Mouse (Mus musculus): ENCODE data around the gene Nap1l5. TPM values are rescaled to one million over a fixed set of nuclear protein-coding genes. Genes with fewer than 3 reads are reported as not detected.
A peak's percentile ranks its signal among the peaks of the same experiment; 100 is the strongest.

Nap1l5 gene
- total RNA-seq (2021), result 100 to 1,000 TPM; 351 to 372 TPM
- long read RNA-seq, experiment 1, transcript Nap1l5-201 (1 exons, 1,844 nt), result major isoform, 526 of 550 reads
- long read RNA-seq, experiment 1, partial matches to known transcripts, result 0 of 550 reads
- long read RNA-seq, experiment 1, other reads (novel, unspliced or antisense), result 20 of 550 reads
- long read RNA-seq, experiment 2, transcript Nap1l5-202 (2 exons, 630 nt), result minor isoform, 7 of 432 reads
- long read RNA-seq, experiment 2, transcript Nap1l5-201 (1 exons, 1,844 nt), result major isoform, 409 of 432 reads
- long read RNA-seq, experiment 2, partial matches to known transcripts, result 0 of 432 reads
- long read RNA-seq, experiment 2, other reads (novel, unspliced or antisense), result 16 of 432 reads

GRCm38 (mm10) chr6:58906852-58907261, at the start of gene Nap1l5:
Nap1l5 (minus strand) TSS chr6:58907076.
- DNase-seq (ENCODE audit: low spot score in 2 of 2), result peak; percentile 71 to 86

GRCm38 (mm10) chr6:58951128-58951992, 44.5 kb upstream of the Nap1l5 start:
- DNase-seq (ENCODE audit: low spot score in 2 of 2), result no peak

- no peak for DNase-seq (ENCODE audit: low spot score in 2 of 2)
These were observed 43.5 kb upstream of the Nap1l5 start for GRCm38 (mm10) chr6:58950410-58950809.

GRCm38 (mm10) chr6:58946840-58947239, 40.0 kb upstream of the Nap1l5 start:
- DNase-seq (ENCODE audit: low spot score in 2 of 2), result no peak

GRCm38 (mm10) chr6:58946246-58946645, 39.4 kb upstream of the Nap1l5 start:
- no peak for DNase-seq (ENCODE audit: low spot score in 2 of 2)

- DNase-seq (ENCODE audit: low spot score in 2 of 2), result no peak
These were observed 37.1 kb upstream of the Nap1l5 start for GRCm38 (mm10) chr6:58943958-58944357.

DNA sequence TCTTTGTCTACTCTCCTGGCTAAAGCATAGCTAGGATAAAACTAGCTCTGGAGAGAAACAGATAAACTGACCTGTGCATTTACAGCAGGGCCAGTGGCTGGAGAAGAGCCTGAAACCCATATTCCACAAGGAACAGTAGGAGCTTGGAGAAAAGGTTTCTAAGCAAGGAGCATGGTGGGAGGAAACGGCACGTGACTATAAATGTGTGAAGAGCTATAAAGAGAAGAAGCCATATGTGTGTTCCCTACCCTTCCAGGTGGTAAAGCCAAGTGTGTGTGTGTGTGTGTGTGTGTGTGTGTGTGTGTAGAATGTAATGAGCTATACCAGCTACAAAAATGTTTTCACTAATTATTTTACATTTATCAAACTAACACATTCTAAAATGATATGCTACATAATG, 35.4 kb upstream of the Nap1l5 start:
- DNase-seq (ENCODE audit: low spot score in 2 of 2), result peak; percentile 36 to 41

DNA sequence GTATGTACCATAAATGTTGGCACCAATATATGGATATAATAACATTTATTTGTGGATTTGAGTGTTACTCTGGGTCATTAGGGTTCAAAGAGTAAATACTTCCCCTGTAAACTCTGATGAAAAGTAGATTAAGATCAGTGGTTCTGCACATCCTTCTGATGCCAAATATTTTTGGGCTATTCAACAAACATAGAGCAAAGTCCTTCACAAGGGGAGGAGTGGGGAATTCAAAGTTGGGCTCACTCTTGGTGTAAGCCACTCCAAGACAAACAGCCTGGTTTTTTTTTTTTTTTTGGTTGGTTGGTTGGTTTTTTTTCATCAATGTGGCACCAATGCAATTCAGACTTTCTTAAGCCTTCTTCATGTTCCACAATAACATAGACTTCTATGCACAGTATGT, 30.9 kb upstream of the Nap1l5 start:
- DNase-seq (ENCODE audit: low spot score in 2 of 2), result no peak

DNA sequence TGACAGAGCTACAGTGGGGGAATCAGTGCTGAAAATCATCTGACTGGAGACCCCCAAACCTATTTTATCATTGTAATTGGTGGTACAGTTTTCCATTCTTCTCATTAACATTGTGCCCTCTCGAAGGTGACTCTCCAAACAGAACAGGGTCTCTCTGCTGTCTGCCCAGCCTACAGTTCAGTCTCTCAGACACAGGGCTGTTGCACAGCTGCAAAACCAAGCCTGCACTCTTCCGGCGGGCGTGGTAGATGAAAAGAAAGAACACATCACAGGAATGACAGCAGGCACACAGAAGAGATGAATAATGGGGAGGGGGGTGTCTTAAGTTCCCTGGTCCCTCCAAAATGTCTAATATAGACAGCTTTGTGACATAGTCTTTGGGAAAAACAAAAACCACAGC, 27.3 kb upstream of the Nap1l5 start:
- DNase-seq (ENCODE audit: low spot score in 2 of 2), result no peak

GRCm38 (mm10) chr6:58933189-58933913, 26.5 kb upstream of the Nap1l5 start:
- peak; percentile 60 to 73 for DNase-seq (ENCODE audit: low spot score in 2 of 2)

- DNase-seq (ENCODE audit: low spot score in 2 of 2), result no peak
These were observed 25.8 kb upstream of the Nap1l5 start for GRCm38 (mm10) chr6:58932515-58933188.

GRCm38 (mm10) chr6:58931149-58931548, 24.3 kb upstream of the Nap1l5 start:
- no peak for DNase-seq (ENCODE audit: low spot score in 2 of 2)

DNA sequence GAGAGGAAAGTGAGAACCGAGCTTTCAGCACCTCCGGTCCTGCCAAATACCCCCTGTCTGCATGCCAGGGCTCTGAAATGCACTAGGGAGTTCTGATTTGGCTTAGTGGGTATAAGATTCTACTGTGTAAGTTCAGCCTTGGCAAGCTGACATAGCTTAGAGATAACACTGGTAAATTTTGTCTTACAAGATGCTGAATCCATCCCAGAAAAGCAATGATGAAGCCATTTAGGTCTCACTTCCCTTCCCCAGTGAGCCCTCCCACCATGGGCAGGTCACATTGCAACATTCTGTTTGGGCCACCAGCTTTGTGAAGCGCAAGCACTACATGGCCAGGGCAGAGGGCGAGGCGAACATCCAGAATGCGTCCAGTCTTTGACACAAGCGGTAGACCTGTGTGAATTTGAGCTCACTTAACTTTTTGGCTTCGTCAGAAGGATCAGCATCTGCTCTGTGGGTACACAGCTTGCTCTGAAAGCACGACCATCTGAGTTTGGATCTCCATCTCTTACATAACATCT, 23.1 kb upstream of the Nap1l5 start:
- peak in 1 of 2 experiments; percentile 35 for DNase-seq (ENCODE audit: low spot score in 2 of 2)

GRCm38 (mm10) chr6:58927881-58928280, 21.0 kb upstream of the Nap1l5 start:
- DNase-seq (ENCODE audit: low spot score in 2 of 2), result no peak

GRCm38 (mm10) chr6:58922511-58922910, 15.6 kb upstream of the Nap1l5 start:
- no peak for DNase-seq (ENCODE audit: low spot score in 2 of 2)

- DNase-seq (ENCODE audit: low spot score in 2 of 2), result no peak
These were observed 14.7 kb upstream of the Nap1l5 start for GRCm38 (mm10) chr6:58921623-58922022.

GRCm38 (mm10) chr6:58920735-58921134, 13.9 kb upstream of the Nap1l5 start:
- DNase-seq (ENCODE audit: low spot score in 2 of 2), result no peak

- no peak for DNase-seq (ENCODE audit: low spot score in 2 of 2)
These were observed 9.6 kb upstream of the Nap1l5 start for GRCm38 (mm10) chr6:58916498-58916897.

GRCm38 (mm10) chr6:58913971-58914370, 7.1 kb upstream of the Nap1l5 start:
- DNase-seq (ENCODE audit: low spot score in 2 of 2), result no peak

- no peak for DNase-seq (ENCODE audit: low spot score in 2 of 2)
These were observed 6.7 kb upstream of the Nap1l5 start for GRCm38 (mm10) chr6:58913551-58913950.

DNA sequence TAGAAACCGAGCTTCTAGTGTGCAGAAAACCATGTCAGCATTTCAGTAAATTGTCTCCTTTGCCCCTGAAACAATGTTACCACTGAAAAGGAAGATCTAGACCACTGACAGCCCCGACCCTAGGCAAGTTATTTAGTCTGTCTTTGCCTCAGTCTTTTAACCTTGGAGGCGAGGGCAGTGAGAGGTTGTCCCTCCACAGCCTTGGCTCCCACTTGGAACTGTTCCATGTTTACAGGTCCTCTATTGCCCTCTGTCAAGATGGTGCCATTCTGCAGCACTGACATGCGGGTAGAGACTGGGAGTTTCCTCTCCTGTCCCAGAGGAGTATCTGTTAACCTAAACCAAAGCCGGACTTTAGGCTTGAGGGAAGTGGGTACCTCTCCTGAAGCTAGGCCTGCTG, 6.0 kb upstream of the Nap1l5 start:
- no peak for DNase-seq (ENCODE audit: low spot score in 2 of 2)

All from left cerebral cortex, adult 18-20 months (tissue).